Mouse (Mus musculus): ENCODE measurements around the gene Ddi2.

The Ddi2 gene

DNA sequence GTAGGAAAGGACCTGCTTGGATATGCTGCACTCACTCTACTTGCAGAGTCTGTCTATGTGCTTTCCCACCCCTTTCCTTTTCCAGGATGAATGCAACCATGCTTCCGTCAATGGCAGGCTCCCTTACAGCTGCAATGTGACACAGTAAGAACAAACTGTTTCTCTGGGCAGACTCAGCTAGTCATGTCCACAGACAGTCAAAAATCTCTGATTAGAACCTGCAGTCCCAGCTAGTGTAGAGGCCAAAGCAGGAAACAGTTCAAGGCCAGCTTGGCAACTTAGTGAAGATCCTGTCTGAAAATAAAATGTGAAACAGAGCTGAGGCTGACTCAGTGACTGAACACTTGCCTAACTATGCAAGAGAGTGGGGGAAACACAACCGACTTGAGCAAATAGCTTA, 18.6 kb downstream of the Ddi2 start:
- no peak for DNase-seq (ENCODE audit: low read depth, low spot score)

DNA sequence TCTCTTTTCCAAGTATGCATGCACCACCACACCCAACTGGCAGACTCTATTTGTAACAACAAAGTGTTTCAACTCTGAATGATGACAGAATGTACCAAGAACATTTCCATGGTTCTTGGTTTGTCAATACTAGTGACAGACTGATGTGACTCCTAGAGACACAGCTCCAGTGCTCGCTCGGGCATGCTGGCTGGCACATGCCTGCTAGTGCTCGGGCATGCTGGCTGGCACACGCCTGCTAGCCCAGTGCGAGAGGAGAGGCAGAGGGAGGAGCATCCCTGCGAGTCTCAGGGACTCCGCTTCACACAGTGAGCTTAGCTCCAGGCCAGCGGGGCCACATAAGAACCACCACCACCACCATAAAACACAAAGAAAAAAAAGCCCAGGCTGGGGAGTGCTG, 28.5 kb downstream of the Ddi2 start:
- no peak for DNase-seq (ENCODE audit: low read depth, low spot score)

DNA sequence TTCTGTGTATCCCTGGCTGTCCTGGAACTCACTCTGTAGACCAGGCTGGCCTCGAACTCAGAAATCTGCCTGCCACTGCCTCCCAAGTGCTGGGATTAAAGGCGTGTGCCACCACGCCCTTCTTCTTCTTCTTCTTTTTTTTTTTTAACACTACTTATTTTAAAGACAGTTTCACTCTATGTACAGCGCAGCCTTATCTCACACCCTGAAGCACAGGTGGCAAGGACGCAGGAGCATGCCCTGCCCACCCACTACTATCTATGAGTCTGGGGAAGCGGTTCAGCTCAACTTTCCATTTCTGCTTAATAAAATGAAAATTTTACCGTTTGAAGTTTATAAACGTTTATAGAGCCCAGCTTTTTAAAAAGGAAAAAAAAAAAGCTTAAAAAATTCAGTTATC, 34.7 kb downstream of the Ddi2 start:
- no peak for DNase-seq (ENCODE audit: low read depth, low spot score)

DNA sequence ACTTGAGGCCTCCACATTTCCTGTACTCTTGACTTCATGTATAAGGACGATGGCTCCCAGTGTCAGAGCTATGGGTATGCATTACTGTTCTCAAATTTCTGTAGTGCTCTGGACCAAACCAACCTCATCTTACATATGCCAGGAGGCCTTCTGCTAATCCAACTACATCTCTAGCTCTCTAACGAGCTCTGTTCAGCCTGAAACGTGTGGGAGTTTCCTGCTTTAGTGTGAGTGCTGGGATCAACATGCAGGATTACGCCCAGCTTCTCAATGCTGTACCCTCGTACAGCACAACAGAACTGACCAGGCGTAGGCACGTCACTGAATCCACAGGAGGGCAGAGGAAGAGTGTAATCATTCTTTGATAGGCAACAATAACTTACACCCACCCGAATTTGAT, 36.7 kb downstream of the Ddi2 start:
- no peak for DNase-seq (ENCODE audit: low read depth, low spot score)

DNA sequence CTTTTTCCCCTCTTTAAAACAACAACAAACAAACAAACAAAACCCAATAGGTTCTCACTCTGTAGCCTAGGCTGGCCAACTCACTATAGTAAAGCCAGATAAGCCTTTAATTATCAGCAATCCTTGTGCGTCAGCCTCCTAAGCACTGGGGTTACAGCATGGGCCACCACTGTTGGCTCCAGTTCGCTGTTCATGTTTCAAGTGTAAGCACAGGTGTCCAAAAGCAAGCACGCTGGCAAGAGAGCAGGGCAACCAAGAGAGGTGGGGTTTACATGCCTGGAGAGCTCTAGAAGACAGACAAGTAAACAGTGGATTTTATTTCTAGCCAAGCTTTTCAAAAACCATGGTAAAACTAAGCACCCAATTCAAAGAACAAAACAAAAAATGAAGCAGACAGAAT, 37.1 kb downstream of the Ddi2 start:
- DNase-seq (ENCODE audit: low read depth, low spot score), result no peak

DNA sequence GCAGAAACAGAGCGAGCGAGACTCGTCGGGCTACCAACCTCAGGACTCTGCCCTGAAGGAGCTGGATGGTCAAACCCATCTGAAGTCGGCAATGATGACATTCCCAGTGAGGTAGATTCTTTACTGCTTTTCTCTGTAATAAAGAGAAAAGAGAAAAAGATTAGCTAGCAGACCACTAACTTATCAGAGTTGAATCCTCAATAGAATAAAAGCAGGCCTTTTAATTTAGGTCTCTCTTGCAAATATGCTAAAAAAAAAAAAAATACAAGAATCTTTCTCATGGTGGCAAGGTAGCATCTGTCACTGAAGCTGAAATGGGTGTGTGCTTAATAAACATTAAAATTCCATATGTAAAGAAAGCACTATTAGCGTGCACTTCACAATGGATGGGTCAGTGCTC, 37.7 kb downstream of the Ddi2 start, which contains the start of gene Rsc1a1:
Gene Rsc1a1 (minus strand): TSS at position 101 of the 400 bp plus-strand sequence.
- DNase-seq (ENCODE audit: low read depth, low spot score), result no peak

DNA sequence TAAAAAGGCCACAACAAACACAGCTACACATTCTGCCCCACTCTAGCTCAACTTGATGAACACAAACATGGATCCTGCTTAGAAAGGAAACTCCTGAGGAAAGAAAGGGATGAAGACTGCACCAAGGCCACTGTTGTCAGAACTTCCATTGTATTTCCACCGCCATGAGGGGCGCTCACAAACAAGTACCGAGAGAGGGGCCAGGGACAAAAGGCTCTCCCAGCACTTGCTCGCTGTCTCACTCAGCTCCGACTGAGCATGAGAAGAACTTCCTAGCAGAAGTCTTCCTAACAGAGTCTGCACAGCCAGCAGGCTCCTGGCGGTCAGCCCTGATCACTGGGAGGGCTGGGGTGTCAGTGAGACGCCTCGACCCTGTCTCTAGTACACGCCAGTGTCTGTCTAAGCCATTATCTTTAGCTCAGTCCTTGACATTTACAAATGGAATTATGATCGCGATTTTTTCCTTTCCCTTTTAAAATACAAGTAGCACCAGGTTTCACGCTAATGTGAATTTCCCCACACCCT, 40.5 kb downstream of the Ddi2 start:
- no peak for DNase-seq (ENCODE audit: low read depth, low spot score)

DNA sequence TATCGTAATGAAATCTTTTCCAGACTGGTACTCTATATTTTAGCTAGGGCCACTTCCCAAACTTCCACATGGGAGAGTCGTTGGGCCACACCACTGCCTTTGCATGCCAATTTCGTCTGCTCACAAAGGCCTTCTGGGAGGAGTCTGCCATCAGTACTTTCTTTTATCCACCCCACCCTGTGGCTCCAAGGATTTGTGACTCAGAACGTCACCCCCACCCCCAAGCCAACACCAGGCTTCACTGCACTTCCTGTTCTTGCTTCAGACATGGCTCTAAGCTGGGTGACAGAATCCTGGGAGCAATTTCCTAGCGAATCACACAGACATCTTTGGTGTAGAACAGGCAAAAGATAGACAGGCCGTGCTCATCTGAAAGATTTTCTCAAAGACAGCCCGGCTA, 41.5 kb downstream of the Ddi2 start:
- no peak for DNase-seq (ENCODE audit: low read depth, low spot score)

DNA sequence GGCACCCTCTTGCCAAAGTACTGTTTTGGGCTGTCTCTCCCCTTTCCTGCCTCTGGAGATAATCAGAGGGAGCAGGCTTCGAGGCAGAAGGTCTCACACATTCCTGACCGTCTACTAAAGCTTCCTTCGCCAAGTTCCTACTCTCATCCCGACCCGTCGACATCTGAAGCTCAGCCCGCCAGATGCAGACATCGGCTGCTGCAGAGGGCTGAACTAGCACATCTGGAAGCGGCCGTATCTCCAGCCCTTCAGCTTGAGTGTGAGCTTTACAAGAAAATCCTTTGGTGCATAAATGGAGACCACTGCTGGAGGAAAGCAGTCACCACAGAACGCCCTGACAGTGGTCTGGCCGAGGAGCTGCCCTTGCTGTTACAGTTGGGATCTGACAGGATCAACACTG, 42.3 kb downstream of the Ddi2 start:
- DNase-seq (ENCODE audit: low read depth, low spot score), result no peak

DNA sequence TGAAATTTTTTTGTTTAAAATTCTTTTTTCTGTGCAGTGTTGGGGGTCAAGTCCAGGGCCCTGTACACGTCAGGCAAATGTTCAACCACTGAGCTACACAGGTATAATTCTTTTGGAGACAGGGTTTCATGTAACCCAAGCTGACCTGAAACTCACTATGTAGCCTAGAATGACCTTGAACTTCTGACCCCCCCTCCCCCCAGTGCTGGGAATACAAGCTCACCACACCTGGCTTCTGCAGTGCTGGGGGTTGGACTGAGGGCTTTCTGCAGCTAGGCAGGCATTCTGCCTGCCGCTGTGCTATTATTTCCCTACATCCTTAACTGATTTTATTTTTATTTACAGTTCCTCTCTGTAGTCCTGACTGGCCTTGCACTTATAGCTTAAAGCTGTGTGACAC, 44.2 kb downstream of the Ddi2 start:
- DNase-seq (ENCODE audit: low read depth, low spot score), result no peak

DNA sequence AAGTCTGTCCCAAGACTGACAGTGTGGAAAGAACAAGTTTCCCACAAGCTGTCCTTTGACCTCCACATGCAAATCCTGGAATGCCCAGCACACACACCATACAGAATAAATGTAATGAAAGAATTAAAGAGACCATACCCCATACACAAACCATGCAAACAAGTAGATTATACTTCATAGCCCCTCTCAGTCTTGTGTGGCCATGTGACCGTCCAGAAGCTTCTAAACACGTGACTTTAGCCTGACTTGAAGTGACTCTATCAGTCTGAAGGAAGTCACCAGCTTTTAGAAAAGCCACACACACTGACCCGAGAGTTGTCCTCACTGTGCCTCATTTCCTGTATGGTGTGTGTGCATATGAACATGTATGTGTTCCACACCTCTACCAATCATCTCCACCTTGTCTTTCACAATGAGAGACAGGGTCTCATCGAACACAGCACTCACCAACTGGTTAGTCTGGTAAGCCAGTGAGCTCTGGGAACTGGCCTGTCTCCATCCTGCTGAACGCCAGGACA, 46.7 kb downstream of the Ddi2 start:
- DNase-seq (ENCODE audit: low read depth, low spot score), result no peak

DNA sequence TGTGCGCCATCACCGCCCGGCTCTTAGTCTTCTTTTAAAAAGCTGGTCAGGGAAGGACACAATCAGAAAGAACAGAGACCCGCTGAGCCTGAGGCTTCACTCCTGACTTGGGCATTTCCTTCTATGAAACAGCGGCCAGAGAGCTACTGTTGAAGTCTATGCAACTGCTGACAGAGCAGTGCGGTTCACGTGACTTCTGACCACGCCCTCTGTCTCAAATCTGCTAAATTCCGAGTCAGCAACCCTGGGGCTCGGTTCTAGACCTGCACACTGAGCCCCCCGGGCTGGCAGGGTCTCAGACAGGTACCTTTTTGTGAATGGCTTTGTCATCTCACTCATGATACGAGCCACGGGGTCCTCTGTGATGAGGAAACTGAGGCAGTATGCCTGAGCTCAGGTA, 50.9 kb downstream of the Ddi2 start:
- no peak for DNase-seq (ENCODE audit: low read depth, low spot score)

DNA sequence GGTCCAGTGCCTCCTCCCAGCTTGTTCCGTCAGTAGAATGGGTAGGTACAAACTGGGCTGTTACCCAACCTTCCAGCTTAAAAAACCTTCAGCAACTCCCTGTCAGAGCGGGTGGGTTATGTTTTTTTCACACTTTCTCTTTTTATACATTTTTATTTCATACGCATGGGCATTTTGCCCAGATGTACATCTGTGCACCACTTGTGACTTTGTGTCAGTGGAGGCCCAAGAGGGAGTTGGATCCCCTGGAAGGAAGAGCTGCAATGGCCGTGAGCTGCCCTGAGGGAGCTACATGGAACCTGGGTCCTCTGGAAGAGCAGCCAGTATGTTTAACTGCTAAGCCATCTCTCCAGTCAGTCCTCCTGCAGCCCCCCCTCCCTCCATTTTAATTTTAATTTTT, 51.8 kb downstream of the Ddi2 start:
- no peak for DNase-seq (ENCODE audit: low read depth, low spot score)

DNA sequence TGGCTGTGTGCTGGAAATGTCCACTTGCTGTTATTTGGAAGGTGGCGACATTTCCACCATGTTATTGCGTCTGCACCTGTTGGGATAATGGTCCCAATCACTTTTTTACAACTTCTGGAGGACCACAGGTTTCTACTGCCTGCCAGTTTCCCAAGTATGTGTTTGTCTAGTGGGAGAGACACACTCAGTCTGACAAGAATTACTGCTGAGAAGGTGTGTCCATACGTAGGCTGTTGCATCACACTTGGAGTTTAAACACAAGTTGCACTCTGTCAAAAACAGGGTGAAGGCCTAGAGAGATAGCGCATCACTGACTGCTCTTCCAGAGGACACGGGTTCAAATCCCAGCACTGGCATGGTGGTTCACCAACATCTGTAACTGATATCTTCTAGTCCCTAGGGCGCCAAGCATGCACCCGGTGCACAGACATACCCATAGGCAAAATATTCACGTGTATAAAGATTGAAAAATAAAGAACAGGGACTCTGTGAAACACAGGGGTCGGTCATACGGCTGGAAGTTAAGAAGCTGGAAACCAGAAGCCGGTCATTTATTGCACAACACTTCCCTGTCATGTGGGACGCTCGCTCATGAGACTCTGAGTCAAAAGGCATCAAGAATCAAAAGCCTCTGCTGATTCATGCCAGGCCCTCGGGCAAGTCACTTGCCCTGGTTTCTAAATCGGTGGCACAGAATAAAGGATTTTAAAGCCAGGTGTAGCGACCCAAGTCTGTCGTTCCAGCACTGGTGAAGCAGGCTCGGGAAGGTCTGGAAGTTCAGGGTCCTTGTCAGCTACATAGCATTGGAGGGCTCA, 53.1 kb downstream of the Ddi2 start:
- DNase-seq (ENCODE audit: low read depth, low spot score), result no peak

DNA sequence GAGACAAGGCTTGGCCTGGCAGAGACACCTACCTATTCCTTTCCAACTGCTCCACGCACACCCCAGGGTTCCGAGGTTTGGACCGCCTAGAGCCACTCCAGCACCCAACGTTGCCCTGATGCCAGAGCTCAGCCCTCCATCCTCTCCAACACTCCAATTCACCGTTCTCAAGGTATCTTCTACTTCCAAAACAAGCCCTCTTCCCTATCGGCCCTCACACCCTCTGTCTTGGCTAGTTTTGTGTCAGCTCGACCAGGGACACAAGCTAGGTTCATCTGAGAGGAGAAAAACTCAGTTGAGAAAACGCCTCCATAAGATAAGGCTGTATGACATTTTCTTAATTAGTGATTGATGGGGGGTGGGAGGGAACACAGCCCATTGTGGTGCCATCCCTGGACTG, 58.4 kb downstream of the Ddi2 start, which contains the start of gene Plekhm2:
Gene Plekhm2 (minus strand): TSS at position 101 of the 400 bp plus-strand sequence.
- no peak for DNase-seq (ENCODE audit: low read depth, low spot score)

DNA sequence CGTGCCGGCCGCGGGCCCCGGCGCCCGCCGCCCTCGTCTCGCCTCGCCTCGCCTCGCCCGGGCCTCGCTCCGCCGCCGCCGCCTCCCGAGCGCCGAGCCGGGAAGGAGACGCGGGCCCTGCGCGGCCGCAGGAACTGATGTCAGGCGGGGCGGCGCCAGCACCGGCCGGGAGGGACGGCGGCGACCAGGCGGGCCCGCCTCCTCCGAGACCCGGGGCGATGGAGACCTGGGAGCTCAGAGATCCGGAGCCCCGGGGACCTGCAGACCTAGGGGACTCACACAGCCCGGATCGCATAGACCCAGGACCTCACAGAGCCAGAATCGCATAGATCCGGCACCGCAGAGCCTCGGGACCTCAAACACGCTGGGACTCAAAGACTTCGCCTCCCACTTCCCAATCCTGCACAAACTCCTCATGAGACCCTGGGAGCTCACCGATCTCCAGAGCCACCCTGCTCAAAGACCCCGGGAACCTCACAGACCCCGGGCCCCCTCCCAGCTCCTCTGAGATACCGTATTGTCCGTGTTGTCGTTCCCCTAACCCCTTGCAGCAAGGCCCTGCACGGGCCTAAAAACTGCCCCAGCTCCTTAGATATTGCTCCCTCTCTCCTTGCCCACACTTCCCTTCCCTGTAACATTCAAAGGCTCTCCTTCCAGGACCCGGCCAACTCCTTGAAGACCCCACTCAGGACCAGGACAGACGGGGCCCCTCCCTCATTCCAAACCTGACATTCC, 59.0 kb downstream of the Ddi2 start:
- peak; percentile 32 for DNase-seq (ENCODE audit: low read depth, low spot score)

DNA sequence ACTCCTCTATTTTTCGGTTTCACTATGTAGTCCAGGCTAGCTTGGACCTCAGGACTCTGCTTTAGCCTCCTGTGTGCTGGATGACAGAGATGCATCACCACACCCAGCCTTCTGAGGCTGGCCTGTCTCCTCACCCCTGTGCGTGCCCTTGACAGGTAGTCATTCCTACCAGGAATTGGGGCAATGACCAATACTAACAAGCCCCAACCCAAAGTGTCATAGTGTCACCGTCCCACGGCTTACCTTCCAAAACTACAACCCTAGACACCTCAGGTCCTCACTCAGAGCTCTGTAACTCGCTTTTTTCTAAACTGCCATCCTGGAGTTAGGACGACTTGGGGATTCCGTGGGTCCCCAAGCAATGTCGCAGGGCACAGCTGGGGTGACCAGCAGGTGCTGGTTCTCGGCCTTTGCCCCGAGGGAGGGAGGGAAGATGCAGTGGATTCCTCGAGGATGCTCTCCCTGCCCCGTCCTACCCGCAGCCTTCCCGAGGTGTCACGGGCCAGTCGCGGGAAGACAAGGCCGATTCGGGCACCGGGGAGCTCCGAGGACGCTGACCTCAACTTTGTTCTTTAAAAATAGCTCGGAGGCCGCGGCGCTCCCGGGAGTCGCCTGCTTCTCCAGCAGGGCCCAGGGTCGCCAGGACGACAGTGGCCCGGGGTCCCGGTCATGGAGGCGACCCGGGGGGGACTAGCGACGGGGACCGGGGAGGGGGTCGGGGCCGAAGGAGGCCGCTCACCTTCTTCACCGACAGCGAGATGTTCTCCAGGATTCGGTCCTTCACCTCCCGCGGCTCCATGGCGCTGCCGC, 59.9 kb downstream of the Ddi2 start:
- DNase-seq (ENCODE audit: low read depth, low spot score), result no peak

DNA sequence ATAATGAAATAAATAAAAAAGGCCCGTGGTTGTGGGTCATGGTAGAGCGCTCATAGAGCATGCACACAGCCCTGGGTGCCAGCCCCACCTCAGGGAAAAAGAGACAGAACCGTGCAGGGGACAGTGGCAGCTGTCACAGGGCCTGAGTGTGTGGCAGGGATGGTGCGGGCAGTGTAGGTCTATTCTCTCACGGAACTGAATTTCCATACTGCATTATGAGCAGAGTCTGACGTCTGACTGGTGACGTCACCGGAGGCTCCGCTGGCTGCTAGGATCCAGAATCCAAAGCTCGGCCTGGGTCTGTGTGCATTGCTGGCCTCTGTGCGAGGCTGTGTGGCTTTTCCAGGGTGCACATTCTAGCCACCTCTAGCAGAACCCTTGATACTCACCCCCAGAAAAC, 62.3 kb downstream of the Ddi2 start:
- DNase-seq (ENCODE audit: low read depth, low spot score), result no peak

DNA sequence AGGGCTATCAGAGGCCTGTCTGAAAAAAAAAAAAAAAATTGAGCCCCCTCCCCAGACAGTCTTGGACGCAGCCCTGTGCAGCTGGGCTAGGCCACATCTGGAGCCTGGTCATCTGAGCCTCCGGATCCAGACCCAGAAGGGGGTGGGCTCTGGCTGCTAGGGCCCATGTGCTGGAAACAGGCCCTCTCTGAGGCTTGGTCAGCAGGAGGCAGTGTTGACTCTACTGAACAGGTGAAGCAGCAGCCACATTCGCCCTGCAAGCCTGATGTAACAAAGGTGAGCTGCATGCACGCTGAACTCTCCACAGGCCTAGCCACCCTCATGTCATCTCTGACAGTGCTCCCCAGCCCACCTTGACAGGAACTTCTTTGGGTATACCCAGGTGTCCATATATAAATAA, 63.5 kb downstream of the Ddi2 start:
- no peak for DNase-seq (ENCODE audit: low read depth, low spot score)

DNA sequence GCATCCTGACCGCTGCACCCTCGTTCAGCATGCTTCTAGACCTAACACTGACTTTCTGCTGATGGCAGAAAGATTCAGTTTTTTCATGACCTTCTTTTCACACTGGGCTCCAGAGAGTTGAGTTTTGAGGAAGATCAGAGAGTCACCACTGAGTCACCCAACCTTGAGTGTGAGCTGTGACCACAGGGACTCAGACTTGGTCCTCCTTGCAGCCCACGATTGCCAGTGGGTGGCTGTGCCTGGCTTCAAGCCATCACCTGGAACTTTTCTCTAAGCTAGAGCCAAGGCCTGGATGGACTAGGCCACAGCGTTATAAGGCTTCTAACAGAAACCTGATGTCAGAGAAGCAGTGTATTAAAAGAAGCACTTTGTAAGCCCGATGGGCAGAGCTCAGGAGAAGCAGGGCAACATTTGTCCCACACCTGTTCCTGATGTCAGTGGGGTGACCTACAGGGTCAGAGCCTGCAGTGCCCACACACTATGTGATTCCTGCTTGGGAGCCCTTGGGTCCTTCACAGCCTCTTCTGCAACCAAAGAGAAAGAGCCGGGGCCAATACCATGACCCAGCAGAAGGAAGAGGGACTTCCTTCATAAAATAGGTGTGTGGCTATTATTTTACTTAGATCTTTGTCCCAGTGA, 64.3 kb downstream of the Ddi2 start:
- DNase-seq (ENCODE audit: low read depth, low spot score), result no peak

DNA sequence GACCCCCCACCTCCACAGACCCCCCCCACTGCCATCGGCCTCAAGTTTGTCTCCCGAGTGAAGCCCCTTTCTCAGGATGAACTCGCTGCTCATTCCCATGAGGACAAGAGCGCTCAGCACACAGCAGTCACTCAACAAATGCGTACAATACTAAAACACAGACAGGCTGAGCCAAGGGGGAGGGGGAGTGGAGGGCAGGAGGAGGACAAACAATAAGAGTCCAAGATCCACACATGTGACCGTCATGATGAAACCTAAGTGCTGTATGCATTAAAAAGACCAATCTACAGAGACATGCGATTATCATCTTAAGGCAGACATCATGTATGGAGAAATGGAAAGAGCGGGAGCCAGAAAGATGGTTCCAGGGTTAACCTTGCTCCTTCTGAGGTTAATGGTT, 66.3 kb downstream of the Ddi2 start:
- DNase-seq (ENCODE audit: low read depth, low spot score), result no peak

Data from embryo, embryonic 11.5 days (tissue).